Mouse (Mus musculus): ENCODE measurements at regions not wholly inside any gene's neighbourhood (a gene's known extent, or its start where the extent isn't known, plus 50 kb on each side); places are given as distances from the start of the nearest gene placed in this dataset.
A peak's percentile ranks its signal among the peaks of the same experiment; 100 is the strongest.

DNA sequence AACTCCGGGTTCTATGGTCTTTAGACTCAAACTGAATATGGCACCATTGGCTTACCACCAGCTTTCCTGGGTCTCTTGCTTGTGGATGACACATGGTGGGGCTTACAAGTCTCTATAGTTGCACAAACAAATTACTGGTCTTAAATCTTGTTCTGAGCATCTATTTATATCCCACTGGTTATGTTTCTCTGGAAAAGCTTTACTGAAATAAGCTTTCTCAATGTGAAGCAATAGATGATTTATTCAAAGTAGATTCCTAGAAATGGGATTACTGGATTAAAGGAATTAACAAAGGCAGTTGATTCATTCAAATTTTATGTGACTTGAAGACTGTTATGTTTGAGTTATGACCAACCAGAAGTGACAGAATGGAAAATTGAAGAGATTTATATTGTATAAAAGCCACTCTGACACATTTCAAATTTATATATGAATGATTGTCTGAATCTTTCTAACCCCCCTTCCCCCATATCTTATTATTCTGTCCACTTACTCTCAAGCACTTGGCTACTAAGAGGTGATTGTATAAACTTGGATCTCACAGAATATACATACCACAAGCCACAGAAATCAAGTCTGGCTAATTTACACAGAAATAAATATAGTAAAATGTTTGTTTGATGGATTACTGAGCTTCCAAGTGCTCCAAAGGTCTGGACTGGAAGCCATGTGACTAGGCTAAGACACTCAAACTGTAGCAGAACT, 113.4 kb upstream of the C1qtnf3 start:
- DNase-seq (ENCODE audit: low read depth, low spot score): no peak

DNA sequence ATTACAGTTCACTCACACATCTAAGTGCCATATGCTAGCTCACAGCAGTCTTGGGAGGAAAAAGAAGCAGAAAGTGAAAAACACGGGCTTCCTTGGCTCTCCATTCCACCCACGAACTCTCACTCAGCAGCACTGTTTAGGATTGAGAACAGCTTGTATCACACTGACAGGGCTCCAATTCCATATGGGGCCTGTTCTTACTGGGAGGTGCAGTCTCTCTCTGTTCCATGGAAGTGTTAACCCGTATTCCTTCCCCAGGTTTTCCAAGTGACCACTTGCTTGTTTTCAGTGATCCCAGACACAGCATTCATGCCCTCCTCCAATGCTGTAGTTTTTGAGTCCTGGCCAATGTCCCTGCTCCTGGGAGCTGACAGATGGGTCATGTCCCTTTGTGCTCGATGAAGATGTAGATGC, 111.5 kb upstream of the C1qtnf3 start:
- no peak for DNase-seq (ENCODE audit: low read depth, low spot score)

DNA sequence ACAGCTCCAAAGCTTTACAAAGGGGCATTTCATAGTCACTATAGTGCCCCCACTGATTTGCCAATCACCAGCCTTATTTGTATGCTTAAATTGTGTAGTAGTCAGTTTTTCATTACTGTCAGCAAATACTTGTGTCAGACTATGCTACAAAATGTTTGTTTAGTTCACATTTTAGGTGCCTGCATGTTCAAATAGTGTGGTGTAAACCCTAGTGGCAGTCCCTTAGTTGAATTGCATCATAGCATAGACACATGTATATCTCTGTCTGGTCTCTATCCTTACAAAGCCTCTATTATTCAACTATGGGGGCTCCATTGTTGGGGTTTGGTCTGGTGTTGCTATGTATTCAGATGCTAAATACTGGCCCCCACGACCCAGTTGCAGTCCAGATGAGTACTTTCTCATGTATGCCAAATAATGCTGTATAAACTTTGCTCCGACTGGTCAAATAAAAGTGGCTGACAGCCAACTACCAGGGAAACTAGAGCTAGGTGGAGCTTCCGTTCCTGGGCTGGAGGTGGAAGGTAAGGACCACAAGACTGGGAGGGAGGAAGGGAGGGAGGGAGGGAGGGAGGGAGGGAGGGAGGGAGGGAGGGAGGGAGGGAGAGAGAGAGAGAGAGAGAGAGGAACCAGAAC, 109.0 kb upstream of the C1qtnf3 start:
- DNase-seq (ENCODE audit: low read depth, low spot score): no peak

DNA sequence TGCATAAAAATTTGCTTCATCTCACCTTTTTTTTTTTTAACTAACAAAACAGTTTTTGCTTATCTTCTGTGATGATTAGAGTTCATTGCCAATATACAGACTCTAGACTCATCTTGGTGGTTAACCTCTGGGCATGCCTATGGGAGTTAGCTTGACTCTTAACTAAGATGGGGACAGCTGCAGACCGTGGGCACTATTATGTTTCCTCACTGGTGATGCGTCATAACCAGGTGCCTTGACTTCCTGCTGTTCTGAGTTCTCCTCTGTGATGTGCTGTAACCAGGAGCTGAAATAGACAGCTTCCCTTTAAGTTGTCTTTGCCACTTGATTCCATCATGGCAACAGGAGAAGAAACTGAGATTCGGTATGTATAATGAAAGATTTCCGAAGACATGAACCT, 105.4 kb upstream of the C1qtnf3 start:
- no peak for DNase-seq (ENCODE audit: low read depth, low spot score)

DNA sequence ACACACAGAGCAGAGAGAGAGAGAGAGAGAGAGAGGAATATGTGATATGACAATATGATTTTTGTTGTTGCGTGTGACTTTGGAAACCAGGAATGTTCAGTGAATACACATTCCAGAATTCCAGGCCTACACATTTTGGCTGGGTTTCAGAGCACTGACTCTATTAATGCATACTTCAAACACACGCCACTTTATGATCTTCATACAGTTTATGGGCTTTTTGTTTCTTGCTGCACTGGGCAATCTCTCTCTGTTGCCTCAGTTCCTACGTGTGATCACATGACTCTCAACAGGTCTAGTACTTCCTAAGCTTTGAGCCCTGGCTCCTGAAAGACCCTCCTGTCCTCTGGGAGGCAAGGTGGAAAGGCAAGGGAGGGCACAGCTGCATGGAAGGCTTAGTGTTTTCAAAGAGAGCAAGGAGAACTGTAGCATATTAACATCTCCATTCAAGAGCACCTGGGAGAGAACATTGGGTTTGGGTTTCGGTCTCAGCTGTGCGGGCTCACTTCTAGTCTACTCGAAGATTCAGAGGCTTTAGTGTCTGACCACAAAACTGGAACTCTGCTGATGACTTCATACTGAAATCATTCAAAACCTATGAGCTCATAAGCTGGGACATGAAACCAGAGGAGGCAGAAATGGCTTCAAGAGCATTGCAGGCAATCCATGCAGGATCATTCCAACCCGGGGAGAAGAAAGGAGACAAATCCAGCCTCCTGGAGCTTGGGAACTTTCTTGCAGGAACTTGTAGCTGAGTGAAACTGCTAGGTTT, 87.9 kb upstream of the C1qtnf3 start:
- no peak for DNase-seq (ENCODE audit: low read depth, low spot score)

DNA sequence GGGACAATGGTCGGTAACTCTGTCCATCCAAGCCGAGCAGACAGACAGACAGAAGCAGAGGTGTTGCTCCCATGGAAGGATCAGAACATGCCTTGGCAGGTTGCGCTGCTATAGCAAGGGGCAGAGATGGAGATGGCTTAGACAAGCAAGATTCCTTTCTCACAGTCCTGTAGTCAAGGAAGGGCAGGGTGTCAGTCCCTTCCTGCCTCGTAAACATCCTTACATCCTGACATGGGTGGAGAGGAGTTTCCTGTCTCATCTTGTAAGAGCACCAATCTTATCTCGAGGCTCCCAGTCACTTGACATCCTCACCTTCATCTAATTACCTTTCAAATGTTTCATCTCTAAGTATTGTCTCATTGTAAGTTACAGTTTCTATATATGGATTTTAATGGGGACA, 87.0 kb upstream of the C1qtnf3 start:
- DNase-seq (ENCODE audit: low read depth, low spot score): no peak

DNA sequence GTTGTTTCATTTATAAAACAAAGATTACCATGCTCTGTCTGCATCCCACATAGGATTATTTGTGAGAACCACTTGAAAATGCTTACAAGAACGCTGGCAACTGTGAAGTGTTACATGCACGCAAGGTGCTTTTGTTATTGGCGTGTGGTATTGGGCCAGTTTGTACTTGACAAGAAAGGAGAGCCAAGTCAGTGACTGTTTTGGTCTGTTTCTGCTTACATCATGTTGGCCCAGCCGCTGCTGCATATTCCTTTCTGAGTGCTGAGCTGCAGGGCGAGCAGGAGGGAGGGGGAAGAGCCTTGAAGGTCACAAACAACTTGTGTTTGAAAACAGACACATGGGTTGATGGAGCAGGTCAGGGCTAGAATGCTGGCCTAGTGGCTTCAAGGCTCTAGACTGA, 85.3 kb upstream of the C1qtnf3 start:
- DNase-seq (ENCODE audit: low read depth, low spot score): no peak

DNA sequence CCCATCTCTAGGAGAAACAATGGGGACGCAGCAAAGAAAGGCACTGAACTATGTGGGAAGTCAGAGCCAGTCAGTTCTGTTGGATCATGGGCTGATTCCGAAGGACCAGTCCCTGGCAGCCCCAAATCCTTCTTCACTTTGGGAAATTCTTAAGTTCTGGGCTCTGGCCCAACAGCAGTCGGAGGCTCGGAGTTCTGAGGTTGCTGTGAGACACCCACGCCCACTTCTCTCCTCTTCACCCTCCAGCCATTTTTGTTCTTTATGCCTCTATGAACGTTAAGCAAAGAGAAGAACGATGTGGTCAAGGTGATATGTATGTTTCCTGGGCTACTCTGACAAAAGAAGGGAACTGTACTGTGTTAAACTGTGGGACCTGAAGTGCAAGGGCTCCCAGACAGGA, 84.0 kb upstream of the C1qtnf3 start:
- DNase-seq (ENCODE audit: low read depth, low spot score): no peak

DNA sequence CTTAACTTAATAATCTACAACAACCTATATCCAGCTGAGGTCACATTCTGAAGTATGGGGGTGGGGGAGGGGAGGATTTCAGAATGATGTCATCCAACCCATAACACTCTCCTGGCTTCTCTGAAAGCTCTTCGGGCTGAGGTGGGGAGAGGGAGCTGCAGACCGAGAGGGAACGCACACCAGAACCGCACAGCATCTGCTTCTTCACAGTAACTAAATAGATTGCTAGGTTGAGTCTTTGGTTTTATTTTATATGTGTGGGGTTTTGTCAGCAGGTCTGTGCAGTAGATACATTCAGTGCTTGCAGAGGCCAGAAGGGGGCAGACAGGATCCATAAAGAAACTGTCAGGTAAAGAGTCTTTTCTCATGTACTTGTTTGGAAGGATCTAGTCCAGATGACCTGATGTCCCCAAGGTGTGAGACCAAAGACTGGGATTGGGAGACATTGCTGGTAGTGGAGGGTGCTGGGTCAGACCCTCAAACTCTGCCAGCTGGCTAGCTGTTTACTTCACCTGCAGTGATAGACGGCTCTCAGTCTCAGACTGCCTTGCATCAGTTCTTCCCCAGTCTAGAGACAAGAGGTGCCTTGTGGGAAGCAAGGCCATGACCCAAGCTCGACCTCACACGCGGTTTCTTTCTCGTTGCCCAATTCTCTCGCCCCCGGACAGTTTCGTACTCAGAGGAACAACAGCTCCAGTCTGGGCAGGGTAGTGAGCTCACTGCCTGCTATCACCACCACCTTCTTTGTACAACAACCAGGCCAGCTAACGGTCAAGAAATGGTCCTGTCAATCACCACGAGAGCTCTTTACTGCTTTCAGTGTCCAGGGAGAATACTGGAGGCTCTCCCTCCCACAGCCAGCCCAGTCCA, 83.2 kb upstream of the C1qtnf3 start:
- DNase-seq (ENCODE audit: low read depth, low spot score): peak; percentile 42

DNA sequence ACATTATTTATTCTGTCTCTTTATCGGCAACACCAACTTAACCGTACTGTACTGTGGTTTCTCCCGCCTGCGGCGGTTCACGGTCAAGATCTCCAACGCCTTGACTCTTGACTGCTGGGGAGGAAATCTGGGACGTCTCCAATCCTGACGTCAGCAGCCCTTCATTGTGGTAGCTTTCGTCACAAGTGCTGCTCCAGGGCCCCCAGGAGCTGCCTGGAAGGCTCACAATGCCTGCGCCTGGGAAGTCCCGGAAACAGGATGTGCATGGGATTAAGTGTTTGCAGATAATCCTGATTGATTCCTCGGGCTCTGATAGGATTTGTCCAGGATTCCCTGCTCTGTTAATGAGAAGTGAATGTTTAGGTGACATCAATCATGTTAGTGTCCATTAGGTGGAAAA, 82.3 kb upstream of the C1qtnf3 start:
- DNase-seq (ENCODE audit: low read depth, low spot score): no peak

DNA sequence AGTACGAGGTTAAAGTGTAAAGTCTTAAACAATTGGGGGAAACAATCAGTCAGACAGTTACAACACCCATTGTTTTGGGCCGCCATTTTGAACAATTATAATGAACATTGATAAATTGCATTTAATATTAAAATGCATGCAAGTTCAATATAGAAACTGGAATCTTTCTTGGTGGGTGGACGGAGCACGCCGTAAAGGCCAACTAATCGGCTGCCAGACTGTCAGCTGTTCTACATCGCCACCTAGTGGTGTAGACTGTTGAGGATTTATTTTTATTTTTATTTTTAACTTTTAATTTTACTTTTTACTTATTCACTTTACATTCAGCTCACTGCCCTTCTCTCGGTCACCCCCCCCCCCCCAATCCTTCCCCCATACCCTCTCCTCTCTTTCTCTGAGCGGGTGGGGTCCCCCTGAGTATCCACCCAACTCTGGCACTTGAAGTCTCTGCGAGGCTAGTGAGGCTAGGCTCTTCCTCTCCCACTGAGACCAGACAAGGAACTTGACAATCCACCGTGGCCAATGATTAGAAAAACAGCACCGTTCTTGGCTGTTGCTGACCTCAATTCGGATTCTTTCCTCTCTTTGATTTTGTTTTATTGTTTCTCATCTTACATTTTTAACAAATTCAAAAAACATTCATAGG, 79.7 kb upstream of the C1qtnf3 start:
- DNase-seq (ENCODE audit: low read depth, low spot score): peak; percentile 45

DNA sequence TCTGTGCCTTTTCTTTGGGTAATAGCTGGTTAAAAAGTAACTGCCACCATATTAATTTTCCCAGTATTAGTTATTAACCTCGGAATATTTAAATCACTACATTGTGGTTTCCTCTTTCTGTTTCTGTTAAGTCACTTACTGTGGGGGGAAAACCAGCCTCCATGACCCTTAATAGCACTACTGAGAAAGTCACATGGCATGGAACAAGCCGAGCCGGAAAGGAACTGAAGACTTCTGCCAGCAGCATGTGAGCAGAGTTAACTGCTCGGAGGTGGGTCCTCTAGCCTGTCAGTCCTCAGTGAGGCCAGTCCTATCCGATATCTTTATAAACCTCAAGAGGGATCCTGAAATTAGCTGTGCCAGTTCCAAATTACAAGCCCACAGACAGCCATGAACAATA, 75.8 kb upstream of the C1qtnf3 start:
- peak; percentile 30 for DNase-seq (ENCODE audit: low read depth, low spot score)

DNA sequence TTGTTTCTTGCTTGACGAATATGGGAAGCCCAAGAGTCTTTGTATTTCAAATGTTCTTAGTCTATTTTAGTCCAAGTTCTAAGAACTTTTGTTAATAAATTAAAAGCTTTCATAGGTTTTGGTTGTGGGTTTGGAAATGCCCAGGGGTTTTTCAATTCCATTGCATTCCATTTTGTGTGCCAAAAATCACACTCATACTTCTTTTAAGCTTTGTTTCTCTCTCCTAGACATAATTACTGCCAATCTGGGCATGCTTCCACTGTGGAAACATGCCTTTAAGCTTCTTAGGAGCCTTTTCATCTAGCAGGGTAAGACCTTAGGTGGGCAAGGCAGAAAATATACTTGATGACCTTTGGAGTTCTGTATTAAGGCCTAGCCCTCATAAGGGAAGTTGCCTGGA, 70.4 kb upstream of the C1qtnf3 start:
- DNase-seq (ENCODE audit: low read depth, low spot score): no peak

DNA sequence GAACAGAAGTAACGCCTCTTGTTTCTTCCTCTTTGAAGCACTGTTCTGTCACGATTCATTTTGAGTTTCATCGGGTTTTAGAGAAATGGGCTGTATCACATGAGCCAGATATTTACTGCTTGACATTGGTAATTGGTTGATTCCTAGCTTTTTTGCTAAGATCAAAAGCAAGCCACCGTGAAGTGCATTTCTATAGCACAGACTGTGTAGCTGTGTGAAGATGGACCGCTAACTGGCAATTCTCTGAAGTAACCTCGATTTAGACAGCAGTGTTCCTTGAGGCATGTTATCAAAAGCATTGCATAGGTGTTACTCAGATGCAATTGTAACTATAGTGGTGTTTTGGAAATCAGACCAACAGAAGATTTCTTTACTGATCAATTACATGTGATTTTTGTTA, 64.1 kb upstream of the C1qtnf3 start:
- DNase-seq (ENCODE audit: low read depth, low spot score): no peak

DNA sequence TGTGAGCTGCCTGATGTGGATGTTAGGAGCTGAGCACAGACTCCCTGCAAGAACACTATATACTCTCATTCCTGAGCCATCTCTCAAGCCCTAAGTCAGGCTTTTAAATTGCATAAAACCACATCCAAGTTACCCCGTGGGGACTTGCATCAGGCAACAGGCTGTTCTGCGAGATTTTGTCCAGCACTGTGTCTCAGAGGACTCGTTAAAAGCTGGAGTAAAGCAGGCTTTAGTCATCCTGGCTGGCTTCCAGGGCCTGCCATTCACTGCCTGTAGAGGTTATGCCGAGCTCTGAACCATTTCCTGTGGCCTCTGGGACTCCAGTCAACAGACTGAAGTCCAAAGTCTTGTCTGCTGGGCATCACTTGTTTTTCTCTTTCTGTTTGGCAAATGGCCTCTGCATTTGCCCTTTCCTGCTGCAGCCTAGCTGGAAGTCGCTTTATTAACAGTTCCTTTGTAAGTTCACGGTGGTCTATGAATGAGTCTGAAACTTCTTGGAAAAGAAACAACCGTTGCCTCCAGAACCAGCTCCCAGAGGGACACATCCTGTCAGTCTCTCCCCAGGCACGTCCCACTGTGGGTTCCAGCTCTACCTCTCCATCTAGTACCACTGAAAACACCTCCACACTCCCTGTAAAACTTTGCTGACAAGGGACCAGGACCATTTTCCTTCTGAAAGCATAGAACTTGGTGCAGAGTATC, 61.8 kb upstream of the C1qtnf3 start:
- no peak for DNase-seq (ENCODE audit: low read depth, low spot score)

DNA sequence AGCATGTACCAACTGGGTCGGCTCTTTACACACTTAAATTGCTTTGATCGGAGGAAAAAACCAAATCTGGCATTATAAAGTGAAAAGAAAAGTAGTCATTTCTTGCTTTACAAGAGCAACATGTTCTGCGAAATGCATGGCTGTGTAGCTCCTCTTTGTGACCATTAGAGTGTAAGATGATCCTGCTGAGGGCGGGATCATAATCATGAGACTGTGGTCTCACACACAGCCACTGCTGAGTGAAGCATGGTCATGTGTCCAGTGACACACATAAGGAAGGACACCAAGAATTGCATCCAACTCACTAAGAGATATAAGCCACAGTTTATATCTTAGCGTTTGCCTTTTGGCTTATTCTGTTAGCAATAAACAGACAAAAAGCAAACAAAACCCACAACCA, 53.8 kb upstream of the C1qtnf3 start:
- DNase-seq (ENCODE audit: low read depth, low spot score): no peak

DNA sequence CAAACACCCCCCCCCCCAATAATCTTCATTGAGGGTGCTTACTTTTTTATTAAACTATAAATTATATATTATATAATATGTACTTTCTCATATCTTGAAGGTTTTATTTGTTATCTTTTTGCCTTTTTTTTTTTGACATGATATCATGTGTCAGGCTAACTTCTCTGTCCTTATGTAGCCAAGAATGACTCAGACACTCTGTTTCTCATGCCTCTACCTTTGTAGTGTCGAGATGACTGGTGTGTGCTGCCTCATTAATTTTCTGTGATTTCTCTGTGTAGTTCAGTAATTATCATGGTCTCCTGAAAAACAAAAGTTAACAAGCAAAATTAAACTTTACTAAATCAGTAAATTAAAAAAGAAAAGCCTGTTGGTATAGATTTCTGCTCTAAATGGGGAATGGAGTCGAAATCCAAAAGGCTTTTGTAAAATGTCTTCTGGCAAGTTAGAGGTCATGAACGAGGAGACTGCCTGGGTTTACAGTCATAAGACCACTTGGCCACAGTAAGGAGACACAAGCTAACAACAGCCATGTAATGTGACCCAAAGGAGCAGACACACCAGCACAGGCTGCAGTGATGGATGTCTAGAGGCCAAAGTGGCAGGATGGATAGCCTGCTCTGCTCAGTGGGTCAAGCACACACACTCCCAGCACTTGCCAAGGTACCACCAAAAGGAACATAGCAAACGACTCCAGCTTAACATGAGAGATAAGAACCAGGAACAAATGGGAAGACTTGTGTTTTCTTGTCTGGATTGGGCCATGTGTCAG, 53.2 kb upstream of the C1qtnf3 start:
- no peak for DNase-seq (ENCODE audit: low read depth, low spot score)

DNA sequence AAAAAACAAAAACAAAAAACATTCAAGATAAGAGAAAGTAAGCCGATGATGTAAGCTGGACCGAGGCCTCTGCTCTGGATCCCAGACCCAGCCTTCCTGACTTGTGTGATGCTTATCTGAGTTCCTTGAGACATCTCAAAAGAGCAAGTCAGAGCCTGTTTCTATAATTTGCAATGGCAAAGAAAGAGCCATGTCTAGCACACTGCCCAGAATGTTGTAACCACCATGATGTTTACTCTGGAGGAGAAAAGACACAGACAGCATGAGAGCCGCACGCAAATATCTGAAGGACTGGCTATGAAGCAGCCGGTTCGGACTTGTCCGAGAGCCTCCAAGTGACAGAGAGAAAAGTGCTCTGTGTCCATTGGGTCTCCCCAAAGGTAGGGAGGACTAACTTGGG, 52.2 kb upstream of the C1qtnf3 start:
- no peak for DNase-seq (ENCODE audit: low read depth, low spot score)

DNA sequence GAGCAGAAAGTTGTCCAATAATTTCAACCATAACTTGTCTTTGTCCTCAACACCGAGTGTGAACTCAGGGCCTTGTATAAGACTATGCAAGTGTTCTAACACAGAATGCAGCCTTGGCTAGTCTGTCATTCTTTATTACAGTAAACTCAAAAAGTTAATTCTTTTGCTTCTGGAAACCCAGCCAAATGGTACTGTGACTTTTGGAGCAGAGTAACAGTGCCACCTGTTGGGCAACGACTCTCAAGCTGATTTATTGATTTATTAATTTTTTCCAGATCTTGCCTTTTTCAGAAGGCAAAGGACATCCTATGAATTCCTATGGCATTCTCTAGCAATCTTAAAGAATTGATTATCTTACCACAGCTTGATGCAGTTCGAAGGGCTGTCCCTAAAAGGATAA, 51.1 kb upstream of the C1qtnf3 start:
- peak; percentile 15 for DNase-seq (ENCODE audit: low read depth, low spot score)

DNA sequence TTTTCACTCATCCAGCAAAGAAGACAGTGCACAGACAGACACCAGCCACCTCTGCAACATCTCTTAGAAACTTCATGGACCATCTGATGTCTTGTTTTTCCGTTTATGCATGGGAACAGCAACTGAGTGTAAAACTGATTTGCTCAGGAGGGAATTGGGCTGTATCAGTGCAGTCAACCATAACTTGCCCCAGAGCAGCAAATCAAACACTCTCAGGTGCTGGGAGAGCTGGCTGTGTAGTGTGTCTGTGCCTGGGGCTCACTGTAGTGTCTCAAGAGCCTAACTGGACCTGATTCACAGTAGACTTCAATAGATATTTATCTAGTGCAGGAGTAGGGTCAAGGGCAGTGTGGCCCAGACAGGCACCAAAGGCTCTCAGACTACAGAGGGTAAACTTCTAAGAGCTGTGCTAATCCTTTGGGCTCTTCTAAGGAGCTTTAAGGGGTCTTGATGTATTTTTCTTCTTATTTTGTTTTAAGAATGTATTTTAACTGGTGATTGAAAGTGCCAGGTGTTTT, 50.3 kb upstream of the C1qtnf3 start:
- DNase-seq (ENCODE audit: low read depth, low spot score): no peak
